Mouse (Mus musculus): Measurements from ENCODE around the gene Cadm1. TPM values are rescaled to one million over a fixed set of nuclear protein-coding genes. Genes with fewer than 3 reads are reported as not detected.

Cadm1 gene
- polyA plus RNA-seq, 1 experiment: 9.3 TPM

DNA sequence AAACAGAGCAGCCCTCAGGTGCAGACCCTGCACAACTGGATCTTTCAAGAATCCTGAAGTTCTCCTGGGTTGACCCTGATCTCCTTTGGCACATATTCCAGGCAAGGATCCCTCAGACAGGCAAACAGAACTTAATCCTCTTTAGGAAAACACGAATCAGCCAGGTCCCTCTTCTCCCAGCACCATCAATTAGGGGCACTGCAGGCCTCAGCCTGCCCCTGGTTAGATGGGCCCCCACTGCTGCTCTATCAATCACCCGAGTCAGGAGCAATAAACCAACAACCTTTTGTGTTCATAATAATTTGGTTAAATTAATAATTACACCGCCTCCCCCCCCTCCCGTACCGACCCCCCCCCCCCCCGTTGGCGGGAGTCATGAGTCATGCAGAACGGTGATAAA, 308.2 kb downstream of the Cadm1 start:
- H3K27me3 ChIP-seq (ENCODE audit: control insufficient read depth, insufficient read depth, insufficient read length): no peaks in the 10 kb centered on the region
- no peak overlapping the region for H3ac ChIP-seq (ENCODE audit: control insufficient read depth, insufficient read length)
- H3K4me3 ChIP-seq: no peak overlapping the region
- H3K79me2 ChIP-seq (ENCODE audit: control insufficient read depth, insufficient read depth): no peaks in the 10 kb centered on the region
- H3K4me2 ChIP-seq (ENCODE audit: low read depth): no peak overlapping the region
- H3K36me3 ChIP-seq (ENCODE audit: control insufficient read depth, insufficient read depth): no peaks in the 10 kb centered on the region
- TF ChIP-seq MYOD1 (IDR thresholded peaks at IDR 0.05; ENCODE audit: control insufficient read depth in 1 of 3, insufficient read length in 2 of 3, low read depth in 2 of 3) (no peak), CEBPB (IDR thresholded peaks at IDR 0.05; ENCODE audit: insufficient read depth, poor library complexity, severe bottlenecking) (no peak), POLR2A (IDR thresholded peaks at IDR 0.05; ENCODE audit: insufficient read length, low read depth) (no peak), MYOG (IDR thresholded peaks at IDR 0.05; ENCODE audit: control insufficient read depth in 1 of 3, insufficient read depth in 1 of 3, insufficient read length in 2 of 3, low read depth in 2 of 3) (no peak)

DNA sequence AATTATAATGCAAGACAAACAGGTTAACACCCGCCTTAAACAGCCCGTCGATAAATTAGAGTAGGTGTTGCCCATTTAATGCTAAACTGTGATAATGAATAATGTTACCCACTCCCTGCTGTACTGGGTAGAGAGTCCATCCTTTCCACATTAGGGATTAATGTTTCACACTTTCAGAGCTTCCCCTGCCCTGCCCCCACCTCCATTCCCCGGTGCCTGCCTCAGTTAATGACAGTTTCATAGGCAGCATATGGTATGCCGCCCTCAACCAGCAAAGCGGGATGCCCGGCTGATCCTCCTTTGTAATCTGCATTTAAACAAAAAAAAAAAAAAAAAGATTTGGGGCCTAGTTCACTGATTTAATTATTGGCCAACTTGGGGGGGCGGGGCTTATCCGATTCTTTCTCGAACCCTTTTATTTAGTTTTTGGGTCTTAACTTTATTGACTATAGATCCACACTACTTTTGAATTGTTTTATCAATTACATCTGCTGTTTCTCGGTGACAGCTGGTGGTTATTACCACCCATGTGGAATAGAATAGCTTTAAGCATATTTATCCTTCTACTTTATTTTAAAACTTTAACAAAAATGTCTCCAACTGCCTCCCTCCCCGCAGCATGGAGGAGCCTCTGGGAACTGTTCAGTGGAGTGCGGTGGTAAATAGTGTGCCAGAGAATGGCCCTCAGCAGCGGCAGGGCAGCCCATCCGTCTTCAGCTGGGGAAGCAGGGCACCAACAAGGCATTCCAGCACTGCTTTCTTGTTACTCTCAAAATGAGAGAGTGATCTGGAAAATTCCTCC, 309.1 kb downstream of the Cadm1 start:
- H3K36me3 ChIP-seq (ENCODE audit: control insufficient read depth, insufficient read depth): no peaks in the 10 kb centered on the region
- no peak overlapping the region for H3K4me3 ChIP-seq
- no peak overlapping the region for H3ac ChIP-seq (ENCODE audit: control insufficient read depth, insufficient read length)
- H3K27me3 ChIP-seq (ENCODE audit: control insufficient read depth, insufficient read depth, insufficient read length): no peaks in the 10 kb centered on the region
- H3K4me2 ChIP-seq (ENCODE audit: low read depth): no peak overlapping the region
- H3K79me2 ChIP-seq (ENCODE audit: control insufficient read depth, insufficient read depth): no peaks in the 10 kb centered on the region
- TF ChIP-seq POLR2A (IDR thresholded peaks at IDR 0.05; ENCODE audit: insufficient read length, low read depth): no peak
- TF ChIP-seq CEBPB (IDR thresholded peaks at IDR 0.05; ENCODE audit: insufficient read depth, poor library complexity, severe bottlenecking): no peak
- TF ChIP-seq SRF (IDR thresholded peaks at IDR 0.05; ENCODE audit: control insufficient read depth, insufficient read length, low read depth): no peak
- TF ChIP-seq MYOG (IDR thresholded peaks at IDR 0.05; ENCODE audit: control insufficient read depth in 1 of 3, insufficient read depth in 1 of 3, insufficient read length in 2 of 3, low read depth in 2 of 3): no peak
- TF ChIP-seq MAX (IDR thresholded peaks at IDR 0.05; ENCODE audit: low read depth): no peak
- no peak for TF ChIP-seq REST (IDR thresholded peaks at IDR 0.05; ENCODE audit: insufficient read depth, insufficient read length)
- TF ChIP-seq E2F4 (IDR thresholded peaks at IDR 0.05; ENCODE audit: insufficient read depth): no peak
- TF ChIP-seq TCF12 (IDR thresholded peaks at IDR 0.05; ENCODE audit: insufficient read depth, poor library complexity, severe bottlenecking): no peak
- no peak for TF ChIP-seq USF1 (IDR thresholded peaks at IDR 0.05; ENCODE audit: low read depth)
- no peak for TF ChIP-seq MYOD1 (IDR thresholded peaks at IDR 0.05; ENCODE audit: control insufficient read depth in 1 of 3, insufficient read length in 2 of 3, low read depth in 2 of 3)
- no peak for TF ChIP-seq POLR2AphosphoS2 (IDR thresholded peaks at IDR 0.05; ENCODE audit: insufficient read length, low read depth)
- no peak for TF ChIP-seq TCF3 (IDR thresholded peaks at IDR 0.05; ENCODE audit: insufficient read length, low read depth)

- no peaks in the 10 kb centered on the region for H3K79me2 ChIP-seq (ENCODE audit: control insufficient read depth, insufficient read depth)
- TF ChIP-seq MYOD1 (IDR thresholded peaks at IDR 0.05; ENCODE audit: control insufficient read depth in 1 of 3, insufficient read length in 2 of 3, low read depth in 2 of 3) (no peak), MAX (IDR thresholded peaks at IDR 0.05; ENCODE audit: low read depth) (no peak), MYOG (IDR thresholded peaks at IDR 0.05; ENCODE audit: control insufficient read depth in 1 of 3, insufficient read depth in 1 of 3, insufficient read length in 2 of 3, low read depth in 2 of 3) (no peak), POLR2AphosphoS2 (IDR thresholded peaks at IDR 0.05; ENCODE audit: insufficient read length, low read depth) (no peak), POLR2A (IDR thresholded peaks at IDR 0.05; ENCODE audit: insufficient read length, low read depth) (no peak), SRF (IDR thresholded peaks at IDR 0.05; ENCODE audit: control insufficient read depth, insufficient read length, low read depth) (no peak), USF1 (IDR thresholded peaks at IDR 0.05; ENCODE audit: low read depth) (no peak), CEBPB (IDR thresholded peaks at IDR 0.05; ENCODE audit: insufficient read depth, poor library complexity, severe bottlenecking) (no peak), E2F4 (IDR thresholded peaks at IDR 0.05; ENCODE audit: insufficient read depth) (no peak), REST (IDR thresholded peaks at IDR 0.05; ENCODE audit: insufficient read depth, insufficient read length) (no peak), TCF12 (IDR thresholded peaks at IDR 0.05; ENCODE audit: insufficient read depth, poor library complexity, severe bottlenecking) (no peak), TCF3 (IDR thresholded peaks at IDR 0.05; ENCODE audit: insufficient read length, low read depth) (no peak)
- no peak overlapping the region for H3ac ChIP-seq (ENCODE audit: control insufficient read depth, insufficient read length)
- H3K36me3 ChIP-seq (ENCODE audit: control insufficient read depth, insufficient read depth): no peaks in the 10 kb centered on the region
- no peaks in the 10 kb centered on the region for H3K27me3 ChIP-seq (ENCODE audit: control insufficient read depth, insufficient read depth, insufficient read length)
- H3K4me2 ChIP-seq (ENCODE audit: low read depth): no peak overlapping the region
- H3K4me3 ChIP-seq: no peak overlapping the region
Observed at GRCm38 (mm10) chr9:47839692-47840025, 309.7 kb downstream of the Cadm1 start.

- Histone ChIP-seq H3K4me2 (ENCODE audit: low read depth) (no peak overlapping the region), H3ac (ENCODE audit: control insufficient read depth, insufficient read length) (no peak overlapping the region), H3K27me3 (ENCODE audit: control insufficient read depth, insufficient read depth, insufficient read length) (no peaks in the 10 kb centered on the region), H3K4me3 (no peak overlapping the region), H3K36me3 (ENCODE audit: control insufficient read depth, insufficient read depth) (no peaks in the 10 kb centered on the region), H3K79me2 (ENCODE audit: control insufficient read depth, insufficient read depth) (no peaks in the 10 kb centered on the region)
- no peak for TF ChIP-seq TCF3 (IDR thresholded peaks at IDR 0.05; ENCODE audit: insufficient read length, low read depth)
Observed at GRCm38 (mm10) chr9:47843328-47843727, 313.4 kb downstream of the Cadm1 start.

- Histone ChIP-seq H3K4me2 (ENCODE audit: low read depth) (no peak overlapping the region), H3K4me3 (no peak overlapping the region), H3K79me2 (ENCODE audit: control insufficient read depth, insufficient read depth) (no peaks in the 10 kb centered on the region), H3ac (ENCODE audit: control insufficient read depth, insufficient read length) (no peak overlapping the region), H3K27me3 (ENCODE audit: control insufficient read depth, insufficient read depth, insufficient read length) (no peaks in the 10 kb centered on the region), H3K36me3 (ENCODE audit: control insufficient read depth, insufficient read depth) (no peaks in the 10 kb centered on the region)
- no peak for TF ChIP-seq SRF (IDR thresholded peaks at IDR 0.05; ENCODE audit: control insufficient read depth, insufficient read length, low read depth)
- TF ChIP-seq POLR2A (IDR thresholded peaks at IDR 0.05; ENCODE audit: insufficient read length, low read depth): no peak
- TF ChIP-seq MYOG (IDR thresholded peaks at IDR 0.05; ENCODE audit: control insufficient read depth in 1 of 3, insufficient read depth in 1 of 3, insufficient read length in 2 of 3, low read depth in 2 of 3): no peak
- no peak for TF ChIP-seq REST (IDR thresholded peaks at IDR 0.05; ENCODE audit: insufficient read depth, insufficient read length)
- TF ChIP-seq CEBPB (IDR thresholded peaks at IDR 0.05; ENCODE audit: insufficient read depth, poor library complexity, severe bottlenecking): no peak
- TF ChIP-seq TCF3 (IDR thresholded peaks at IDR 0.05; ENCODE audit: insufficient read length, low read depth): no peak
- no peak for TF ChIP-seq E2F4 (IDR thresholded peaks at IDR 0.05; ENCODE audit: insufficient read depth)
- TF ChIP-seq POLR2AphosphoS2 (IDR thresholded peaks at IDR 0.05; ENCODE audit: insufficient read length, low read depth): no peak
- no peak for TF ChIP-seq MAX (IDR thresholded peaks at IDR 0.05; ENCODE audit: low read depth)
- TF ChIP-seq TCF12 (IDR thresholded peaks at IDR 0.05; ENCODE audit: insufficient read depth, poor library complexity, severe bottlenecking): no peak
- no peak for TF ChIP-seq USF1 (IDR thresholded peaks at IDR 0.05; ENCODE audit: low read depth)
Observed at GRCm38 (mm10) chr9:47846275-47846674, 316.3 kb downstream of the Cadm1 start.
